Mouse (Mus musculus) G1E (cell line): ENCODE measurements around the gene Chst15.

Experiments used
- CTCF ChIP-seq: IDR thresholded peaks from 2 replicates; pipeline ENCODE4 v1.5.1; 2012; ENCODE audit warnings: low read depth, low read length, inconsistent platforms, mixed read lengths
- GATA1 ChIP-seq: IDR thresholded peaks from 2 replicates; pipeline ENCODE4 v1.6.1; 2012; ENCODE audit warnings: borderline replicate concordance, low read length, inconsistent platforms, mixed read lengths
- TAL1 ChIP-seq: conservative IDR thresholded peaks from 2 replicates; pipeline ENCODE4 v1.6.1; 2012; ENCODE audit warnings: low read depth, low read length, inconsistent platforms, mixed read lengths

DNA sequence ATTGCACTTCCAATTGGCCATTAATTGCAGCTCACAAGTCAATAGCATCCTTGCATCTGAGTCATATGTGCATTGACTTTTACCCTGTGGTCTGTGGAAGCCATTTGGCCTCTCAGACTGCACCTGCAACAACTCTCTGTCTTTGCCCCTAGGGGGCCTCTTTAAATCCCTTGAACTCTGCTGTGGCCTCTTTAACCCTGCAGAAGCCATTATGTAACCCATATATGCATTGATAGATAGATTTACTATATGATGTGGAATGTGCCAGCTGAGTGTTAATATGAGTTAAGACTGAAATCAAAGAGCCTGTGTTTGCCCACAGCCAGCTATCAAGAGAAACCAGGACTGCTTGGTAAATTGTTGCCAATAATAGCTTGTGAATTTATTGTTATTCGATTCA lies 118.2 kb downstream of the Chst15 start:
- TF ChIP-seq CTCF = no peak
- no peak for TF ChIP-seq TAL1
- TF ChIP-seq GATA1 = no peak
